Mouse (Mus musculus) urinary bladder, postnatal 14 days (tissue): ENCODE measurements around the gene Pip4k2c.
"Not testable (repeated sequence)": the region's sequence is repeated elsewhere in the genome, so short reads cannot be mapped to it uniquely, and the experiment has no call there.

Experiments
- DNase-seq: peaks from one replicate; pipeline ENCODE4 v3.0.0; 2021; ENCODE audit warnings: low spot score

The Pip4k2c gene

GRCm38 (mm10) chr10:127170837-127171272 lies 40.5 kb downstream of the Pip4k2c start:
- peak; percentile 77 for DNase-seq

- DNase-seq, result no peak
These were observed 41.4 kb downstream of the Pip4k2c start for GRCm38 (mm10) chr10:127170002-127170401.

- DNase-seq, result peak; percentile 41
These were observed 43.7 kb downstream of the Pip4k2c start for GRCm38 (mm10) chr10:127167614-127168192.

- DNase-seq, result no peak
These were observed 44.4 kb downstream of the Pip4k2c start for GRCm38 (mm10) chr10:127166771-127167613.

GRCm38 (mm10) chr10:127166404-127166715 lies 45.0 kb downstream of the Pip4k2c start:
- DNase-seq, result no peak

GRCm38 (mm10) chr10:127165654-127166403 lies 45.6 kb downstream of the Pip4k2c start:
- peak; percentile 48 for DNase-seq

GRCm38 (mm10) chr10:127165354-127165653 lies 46.1 kb downstream of the Pip4k2c start:
- no peak for DNase-seq

- DNase-seq, result peak; percentile 72
These were observed 46.6 kb downstream of the Pip4k2c start, which contains the start of gene B4galnt1 for GRCm38 (mm10) chr10:127164631-127165353. Gene B4galnt1 (plus strand): TSS chr10:127165225.

GRCm38 (mm10) chr10:127164190-127164589 lies 47.2 kb downstream of the Pip4k2c start:
- no peak for DNase-seq

GRCm38 (mm10) chr10:127162771-127163261 lies 48.6 kb downstream of the Pip4k2c start:
- DNase-seq, result not testable (repeated sequence)

GRCm38 (mm10) chr10:127160728-127161127 lies 50.7 kb downstream of the Pip4k2c start:
- DNase-seq, result no peak

- no peak for DNase-seq
These were observed 51.3 kb downstream of the Pip4k2c start for GRCm38 (mm10) chr10:127160081-127160480.

GRCm38 (mm10) chr10:127158471-127158870 lies 52.9 kb downstream of the Pip4k2c start:
- no peak for DNase-seq

- no peak for DNase-seq
These were observed 54.9 kb downstream of the Pip4k2c start for GRCm38 (mm10) chr10:127156511-127156910.

- no peak for DNase-seq
These were observed 55.3 kb downstream of the Pip4k2c start for GRCm38 (mm10) chr10:127156089-127156488.

- no peak for DNase-seq
These were observed 56.7 kb downstream of the Pip4k2c start for GRCm38 (mm10) chr10:127154652-127155051.

- DNase-seq, result no peak
These were observed 57.1 kb downstream of the Pip4k2c start for GRCm38 (mm10) chr10:127154241-127154640.

- DNase-seq, result no peak
These were observed 58.1 kb downstream of the Pip4k2c start for GRCm38 (mm10) chr10:127153323-127153722.

GRCm38 (mm10) chr10:127152556-127152955 lies 58.8 kb downstream of the Pip4k2c start:
- DNase-seq, result not testable (repeated sequence)

- not testable (repeated sequence) for DNase-seq
These were observed 60.2 kb downstream of the Pip4k2c start for GRCm38 (mm10) chr10:127151233-127151632.

- DNase-seq, result no peak
These were observed 60.9 kb downstream of the Pip4k2c start for GRCm38 (mm10) chr10:127150471-127150872.

- DNase-seq, result no peak
These were observed 64.2 kb downstream of the Pip4k2c start for GRCm38 (mm10) chr10:127147135-127147534.
